Mouse (Mus musculus) forebrain, embryonic 16.5 days (tissue): ENCODE results near the gene Osmr. TPM values are rescaled to one million over a fixed set of nuclear protein-coding genes. Genes with fewer than 3 reads are reported as not detected.

ENCODE experiments used
- ATAC-seq: fragments of 200-750 bp; cut with Nextera tagmentation; 2 replicates; pipeline ENCODE4 v1.8.0; 2017; ENCODE audit warnings: mild to moderate bottlenecking, moderate library complexity
- H3K27ac ChIP-seq: fragments of 300-500 bp; sonication (generic); 2 replicates; pipeline ENCODE4 v1.5.1; 2014; ENCODE audit warnings: low read length, control low read depth
- H3K27me3 ChIP-seq: fragments of 300-500 bp; sonication (generic); replicated peaks from 2 replicates; pipeline ENCODE4 v1.6.1; 2014; ENCODE audit warnings: low read length; ENCODE audit not compliant: control insufficient read depth, insufficient read depth
- H3K36me3 ChIP-seq: fragments of 300-500 bp; sonication (generic); 2 replicates; pipeline ENCODE4 v1.6.1; 2014; ENCODE audit not compliant: control insufficient read depth, insufficient read depth
- H3K4me1 ChIP-seq: fragments of 300-500 bp; sonication (generic); replicated peaks from 2 replicates; pipeline ENCODE4 v1.6.1; 2014; ENCODE audit warnings: low read length; ENCODE audit not compliant: control insufficient read depth, insufficient read depth
- H3K4me2 ChIP-seq: fragments of 300-500 bp; sonication (generic); 2 replicates; pipeline ENCODE4 v1.6.1; 2014; ENCODE audit warnings: mild to moderate bottlenecking, low read length, control low read depth
- H3K4me3 ChIP-seq: fragments of 300-500 bp; sonication (generic); replicated peaks from 2 replicates; pipeline ENCODE4 v1.5.1; 2014; ENCODE audit warnings: mild to moderate bottlenecking, low read length, control low read depth
- H3K9ac ChIP-seq: fragments of 300-500 bp; sonication (generic); replicated peaks from 2 replicates; pipeline ENCODE4 v1.6.1; 2014; ENCODE audit warnings: low read depth, low read length, control low read depth
- H3K9me3 ChIP-seq: fragments of 300-500 bp; sonication (generic); 2 replicates; pipeline ENCODE4 v1.6.1; 2016; ENCODE audit warnings: low read length; ENCODE audit not compliant: control insufficient read depth
- WGBS: fragments of 180-500 bp; shearing (Covaris S2); extraction: QIAGEN DNeasy Blood & Tissue Kit; methylation state at CpG from one replicate; pipeline ENCODE4 v1.1.7; 2014; 5-methylcytosine and 5-hydroxymethylcytosine counted together
- polyA plus RNA-seq: library from polyadenylated mRNA; unstranded; fragments of >200 nt; fragmentation: Nextera tagmentation; extraction: Ambion mirVana; gene quantifications from 2 replicates; pipeline ENCODE4 v1.2.1, GENCODE M21; 2015

Gene Osmr
- 1.2 and 2.6 TPM in 2 replicates for polyA plus RNA-seq

DNA sequence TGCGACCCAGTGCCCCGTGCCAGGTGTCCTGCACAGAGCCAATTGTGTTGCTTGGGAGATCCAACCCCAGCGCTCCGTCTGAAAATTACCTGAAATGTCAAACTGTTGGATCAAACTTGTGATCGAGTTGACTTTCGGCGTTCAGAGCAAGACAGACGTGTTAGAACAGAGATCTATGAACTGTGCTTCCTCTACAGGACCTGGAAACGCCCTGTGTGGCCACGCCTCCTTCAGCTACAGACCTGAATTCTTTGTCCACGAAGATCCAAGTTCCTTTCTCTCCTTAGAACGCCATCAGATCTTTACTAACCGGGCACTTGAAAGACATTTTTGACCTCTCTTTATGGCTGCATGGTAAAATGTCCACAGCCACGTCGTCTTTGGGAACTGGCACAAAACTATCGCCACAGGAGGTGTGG lies at the start of gene Osmr:
Gene Osmr, minus strand, starts transcription at position 369 of the 419 bp plus-strand sequence.
- Histone ChIP-seq H3K9me3 (no peaks in the 10 kb centered on the region), H3K4me2 (peak within 1 kb of the TSS; percentile 63), H3K4me3 (peak within 1 kb of the TSS; percentile 36), H3K36me3 (no peaks in the 10 kb centered on the region), H3K27me3 (peaks cover 10% of the 10 kb centered on the region), H3K27ac (no peak within 1 kb of the TSS), H3K4me1 (peaks cover 11% of the 10 kb centered on the region), H3K9ac (peak within 1 kb of the TSS; percentile 31)
- ATAC-seq, result no peak
- 6% methylated on average over 16 of the region's 16 CpGs for WGBS

DNA sequence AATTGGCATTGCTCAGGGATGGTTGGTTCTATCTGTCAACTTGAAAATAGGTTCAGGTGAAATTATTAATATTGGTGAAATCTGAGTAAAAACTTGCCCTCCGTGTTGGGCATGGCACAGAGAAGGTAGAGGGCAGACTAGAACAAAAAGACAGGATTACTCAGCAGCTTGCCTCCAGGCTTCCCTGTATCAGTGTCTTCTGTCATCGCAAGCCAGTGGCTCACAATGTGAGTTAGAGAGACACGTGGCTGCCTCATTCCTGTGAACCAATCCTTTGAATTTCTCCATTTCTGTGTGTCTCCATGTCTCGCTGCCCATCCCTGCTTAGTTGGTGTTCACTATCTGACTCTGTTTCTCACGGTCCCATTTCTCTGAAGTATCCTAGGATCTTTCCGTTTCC lies 44.6 kb upstream of the Osmr start:
- Histone ChIP-seq H3K4me1 (no peaks in the 10 kb centered on the region), H3K9me3 (no peaks in the 10 kb centered on the region), H3K27ac (no peak overlapping the region), H3K4me2 (no peak overlapping the region), H3K27me3 (no peaks in the 10 kb centered on the region), H3K9ac (no peak overlapping the region), H3K4me3 (no peak overlapping the region), H3K36me3 (no peaks in the 10 kb centered on the region)
- WGBS, result 90% methylated on average over 6 of the region's 6 CpGs
- no peak for ATAC-seq

DNA sequence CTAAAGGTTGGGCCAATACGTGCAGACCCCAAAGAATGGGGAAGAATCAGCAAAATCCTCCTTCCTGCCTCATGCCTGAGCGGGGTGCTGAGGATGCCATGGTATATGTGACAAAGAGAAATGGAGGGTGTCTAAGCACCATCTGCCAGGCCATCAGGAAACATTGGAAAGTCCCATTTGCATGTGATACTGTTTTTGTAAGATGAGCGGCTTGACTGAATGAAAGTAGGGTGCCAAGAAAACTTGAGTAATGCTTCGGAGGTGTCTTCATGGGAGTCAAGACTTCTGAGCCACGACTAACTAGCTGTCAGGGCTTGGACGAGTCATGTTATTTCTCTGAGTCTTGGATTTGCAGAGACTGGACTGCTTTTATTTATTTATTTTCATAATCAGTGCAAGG lies 39.4 kb upstream of the Osmr start:
- H3K36me3 ChIP-seq, result no peaks in the 10 kb centered on the region

DNA sequence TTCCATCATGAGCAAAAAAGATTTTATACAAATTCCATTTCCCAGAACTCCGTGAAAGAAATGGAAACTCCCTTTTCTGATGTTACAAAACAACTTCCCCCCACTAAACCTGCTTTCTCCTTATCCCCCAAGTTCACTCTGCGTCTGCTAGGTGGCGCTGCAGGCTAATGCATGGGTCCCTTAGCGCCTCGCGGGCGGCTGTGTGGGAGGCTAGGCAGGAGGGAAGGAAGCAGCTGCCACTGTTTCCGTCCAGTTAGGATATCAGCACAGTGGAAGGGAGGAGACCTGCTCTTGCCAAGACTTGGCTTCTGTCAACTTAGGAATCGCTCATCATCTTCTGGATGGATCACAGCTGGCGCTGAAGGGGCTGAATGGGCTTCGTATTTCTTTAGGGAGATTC lies 34.9 kb upstream of the Osmr start:
- peak overlapping the region; percentile 42 for H3K4me2 ChIP-seq
- H3K36me3 ChIP-seq, result no peaks in the 10 kb centered on the region
- H3K9me3 ChIP-seq, result no peaks in the 10 kb centered on the region
- WGBS, result 5% methylated on average over 10 of the region's 11 CpGs
- no peaks in the 10 kb centered on the region for H3K27me3 ChIP-seq
- peak overlapping the region; percentile 36 for H3K9ac ChIP-seq
- H3K4me1 ChIP-seq, result peaks cover 2% of the 10 kb centered on the region; the same call in 1 of the 2 replicates
- no peak overlapping the region for H3K4me3 ChIP-seq
- ATAC-seq, result peak; percentile 98
- H3K27ac ChIP-seq, result no peak overlapping the region

More for the DNA sequence above, 39.4 kb upstream of the Osmr start:
- 79% methylated on average over 6 of the region's 6 CpGs for WGBS
- Histone ChIP-seq H3K27me3 (no peaks in the 10 kb centered on the region), H3K9me3 (no peaks in the 10 kb centered on the region), H3K27ac (no peak overlapping the region), H3K4me2 (no peak overlapping the region), H3K4me1 (peaks cover 2% of the 10 kb centered on the region; the same call in 1 of the 2 replicates), H3K9ac (no peak overlapping the region), H3K4me3 (no peak overlapping the region)
- ATAC-seq, result no peak

DNA sequence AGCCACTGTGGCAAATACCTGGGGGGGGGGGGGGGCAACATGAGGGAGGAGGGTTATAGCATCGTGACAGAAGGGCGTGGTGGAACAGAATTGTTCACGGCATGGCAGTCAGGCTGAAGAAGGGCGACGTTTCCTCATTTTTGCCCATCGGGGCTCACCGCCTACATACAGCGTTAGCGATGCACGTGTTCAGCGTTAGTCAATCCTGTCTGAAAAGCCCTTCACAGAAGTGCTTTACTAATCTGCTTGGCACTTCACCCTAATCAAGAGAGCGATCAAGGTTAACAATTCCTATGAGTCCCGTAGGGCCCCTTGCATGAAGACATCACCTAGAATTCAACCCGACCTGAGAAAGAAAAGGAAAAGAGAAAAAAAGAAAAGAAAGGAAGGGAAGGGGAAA lies 34.3 kb upstream of the Osmr start:
- WGBS, result 65% methylated on average over 14 of the region's 14 CpGs
- ATAC-seq, result no peak; the same call in 1 of the 2 replicates
- H3K9me3 ChIP-seq, result no peaks in the 10 kb centered on the region
- H3K9ac ChIP-seq, result no peak overlapping the region
- no peak overlapping the region for H3K4me3 ChIP-seq
- no peak overlapping the region for H3K27ac ChIP-seq
- no peaks in the 10 kb centered on the region for H3K27me3 ChIP-seq
- peaks cover 2% of the 10 kb centered on the region; the same call in 1 of the 2 replicates for H3K4me1 ChIP-seq
- no peak overlapping the region for H3K4me2 ChIP-seq
- H3K36me3 ChIP-seq, result no peaks in the 10 kb centered on the region

DNA sequence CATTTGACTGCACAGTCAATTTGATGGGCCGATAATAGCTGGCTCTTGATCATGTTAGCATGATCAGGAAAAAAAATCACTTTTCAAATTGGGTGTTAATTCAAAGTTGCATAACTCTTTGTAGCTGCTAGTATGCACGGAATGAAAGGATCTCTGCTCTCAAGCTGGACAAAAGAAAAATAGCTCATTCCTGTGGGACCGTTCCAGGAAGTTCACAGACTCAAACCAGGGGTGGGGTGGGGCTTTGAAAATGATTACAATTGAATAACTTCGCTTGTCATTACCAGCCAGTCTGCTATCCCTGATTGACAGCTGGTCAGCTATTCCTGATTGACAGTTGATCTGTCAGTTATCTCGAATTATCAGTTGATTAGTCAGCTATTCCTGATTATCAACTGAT lies 33.8 kb upstream of the Osmr start:
- H3K36me3 ChIP-seq, result no peaks in the 10 kb centered on the region
- H3K27me3 ChIP-seq, result no peaks in the 10 kb centered on the region
- no peak overlapping the region for H3K27ac ChIP-seq
- no peaks in the 10 kb centered on the region for H3K9me3 ChIP-seq
- no peak for ATAC-seq
- no peak overlapping the region for H3K4me3 ChIP-seq
- H3K9ac ChIP-seq, result no peak overlapping the region
- 67% methylated on average over 5 of the region's 5 CpGs for WGBS
- no peak overlapping the region for H3K4me2 ChIP-seq
- peaks cover 2% of the 10 kb centered on the region; the same call in 1 of the 2 replicates for H3K4me1 ChIP-seq

DNA sequence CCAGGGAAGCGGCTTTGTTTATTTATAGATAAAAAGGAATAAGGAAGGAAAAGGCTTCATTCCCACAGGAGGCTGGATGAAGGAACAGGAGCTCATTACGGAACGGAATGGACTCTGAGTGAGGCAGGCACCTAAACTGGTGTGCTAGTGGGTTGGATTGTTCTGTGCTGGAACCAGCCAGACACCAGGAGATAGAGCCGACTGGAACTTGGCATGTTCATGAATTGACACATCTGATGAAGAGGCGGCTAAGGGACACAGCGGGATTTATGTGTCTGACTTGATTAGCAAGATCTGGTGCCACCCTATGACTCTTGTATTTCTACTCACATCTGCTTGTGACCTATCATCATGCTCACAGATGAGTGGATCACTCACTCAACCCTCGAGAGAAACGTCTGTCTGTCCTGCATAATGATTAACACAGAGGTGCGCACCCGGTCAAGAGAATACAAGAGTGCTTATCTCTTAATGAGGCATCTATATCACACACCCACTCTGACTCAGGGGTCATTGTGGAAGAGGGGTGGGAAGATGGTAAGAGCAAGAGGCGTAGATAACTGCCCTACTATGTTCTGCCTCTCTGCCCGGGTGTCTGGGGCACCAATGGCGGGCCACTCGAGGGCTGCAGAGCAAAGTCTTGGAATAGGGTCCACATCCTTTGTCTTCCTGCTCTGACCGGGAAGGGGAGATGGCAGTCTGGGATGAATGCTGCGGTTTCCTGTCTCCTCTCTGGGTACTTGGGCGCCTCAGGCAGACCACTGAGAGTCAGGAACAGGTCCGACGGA lies 31.7 kb upstream of the Osmr start:
- Histone ChIP-seq H3K9ac (no peak overlapping the region), H3K9me3 (no peaks in the 10 kb centered on the region), H3K27me3 (no peaks in the 10 kb centered on the region), H3K4me1 (peaks cover 2% of the 10 kb centered on the region; the same call in 1 of the 2 replicates), H3K36me3 (no peaks in the 10 kb centered on the region), H3K4me3 (no peak overlapping the region), H3K27ac (no peak overlapping the region), H3K4me2 (no peak overlapping the region)
- no peak for ATAC-seq
- WGBS, result 88% methylated on average over 19 of the region's 19 CpGs

DNA sequence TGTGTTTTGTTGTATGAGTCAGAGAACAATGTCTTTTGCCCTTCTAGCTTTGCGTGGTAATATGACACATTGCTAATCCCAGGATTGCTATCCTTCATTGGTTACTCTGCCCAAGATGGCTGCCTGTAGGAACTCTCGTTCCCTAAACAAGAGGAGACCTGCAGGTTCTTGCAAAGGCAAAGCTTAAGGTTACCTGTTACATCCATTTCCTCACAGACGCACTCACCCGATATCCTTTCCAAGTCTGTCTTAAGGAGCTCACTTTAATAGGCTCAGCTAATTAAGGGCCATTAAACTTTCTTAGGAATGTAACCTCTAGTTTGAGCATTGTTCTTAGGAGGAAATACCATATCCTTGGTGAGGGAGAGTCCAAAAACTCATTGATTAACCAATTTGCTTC lies 31.0 kb upstream of the Osmr start:
- Histone ChIP-seq H3K27ac (no peak overlapping the region), H3K4me3 (no peak overlapping the region), H3K9ac (no peak overlapping the region), H3K27me3 (no peaks in the 10 kb centered on the region), H3K4me2 (no peak overlapping the region), H3K9me3 (no peaks in the 10 kb centered on the region), H3K36me3 (no peaks in the 10 kb centered on the region), H3K4me1 (peaks cover 2% of the 10 kb centered on the region; the same call in 1 of the 2 replicates)
- ATAC-seq, result no peak
- WGBS, result 87% methylated on average over 4 of the region's 4 CpGs

DNA sequence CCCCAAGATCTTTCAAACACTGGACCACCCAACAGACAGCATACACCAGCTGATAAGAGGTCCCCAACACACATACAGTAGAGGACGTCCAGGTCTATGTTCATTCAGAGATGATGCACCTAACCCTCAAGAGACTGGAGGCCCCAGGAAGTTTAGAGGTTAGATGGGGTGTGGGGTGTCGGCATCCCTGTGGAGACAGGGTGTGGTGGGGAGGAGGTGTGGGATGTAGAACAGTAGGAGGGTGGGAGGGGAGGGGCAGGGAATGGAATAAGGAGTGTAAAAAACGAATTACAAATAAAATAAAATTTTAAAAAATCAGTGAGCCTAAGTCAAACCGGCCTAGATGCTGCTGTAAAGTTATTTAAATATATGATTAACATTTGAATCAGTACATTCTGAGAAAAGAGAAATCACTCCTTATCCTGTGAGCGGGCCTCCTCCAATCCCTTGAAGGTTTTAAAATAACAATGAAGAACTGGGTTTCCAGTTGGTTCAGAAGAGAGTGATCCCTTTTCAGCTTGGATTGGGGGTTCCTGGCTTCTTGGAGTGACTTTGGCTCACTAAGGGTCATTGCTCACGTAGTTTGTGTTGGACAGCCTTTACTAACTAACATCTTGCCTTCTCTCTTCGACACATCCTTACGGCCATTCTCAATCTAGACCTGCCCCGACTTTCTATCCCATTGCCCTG lies 28.7 kb upstream of the Osmr start:
- 67% methylated on average over 9 of the region's 9 CpGs for WGBS
- Histone ChIP-seq H3K9me3 (no peaks in the 10 kb centered on the region), H3K27ac (no peak overlapping the region), H3K4me1 (no peaks in the 10 kb centered on the region), H3K36me3 (no peaks in the 10 kb centered on the region), H3K4me2 (no peak overlapping the region), H3K27me3 (no peaks in the 10 kb centered on the region), H3K4me3 (no peak overlapping the region), H3K9ac (no peak overlapping the region)
- ATAC-seq, result no peak
